Mouse (Mus musculus) kidney, adult 11 months (tissue): Measurements from ENCODE around the gene B3galt1.
A peak's percentile ranks its signal among the peaks of the same experiment; 100 is the strongest.

Experiments
- DNase-seq: peaks from one replicate; pipeline ENCODE4 v3.0.0; 2022

B3galt1 gene

GRCm38 (mm10) chr2:68079426-68080360, 514.0 kb downstream of the B3galt1 start:
- DNase-seq, result peak; percentile 10

- DNase-seq, result no peak
These were observed 515.2 kb downstream of the B3galt1 start for GRCm38 (mm10) chr2:68080872-68081280.

- DNase-seq, result no peak
These were observed 518.8 kb downstream of the B3galt1 start for GRCm38 (mm10) chr2:68084483-68084882.

GRCm38 (mm10) chr2:68086101-68086500, 520.4 kb downstream of the B3galt1 start:
- DNase-seq, result no peak

GRCm38 (mm10) chr2:68091559-68091958, 525.9 kb downstream of the B3galt1 start:
- no peak for DNase-seq

- DNase-seq, result no peak
These were observed 539.0 kb downstream of the B3galt1 start for GRCm38 (mm10) chr2:68104641-68105040.

GRCm38 (mm10) chr2:68118076-68118475, 552.4 kb downstream of the B3galt1 start:
- no peak for DNase-seq

- no peak for DNase-seq
These were observed 559.1 kb downstream of the B3galt1 start for GRCm38 (mm10) chr2:68124751-68125150.

- no peak for DNase-seq
These were observed 575.4 kb downstream of the B3galt1 start for GRCm38 (mm10) chr2:68141094-68141493.

- no peak for DNase-seq
These were observed 577.6 kb downstream of the B3galt1 start for GRCm38 (mm10) chr2:68143292-68143691.

GRCm38 (mm10) chr2:68159751-68160150, 594.1 kb downstream of the B3galt1 start:
- DNase-seq, result no peak

- DNase-seq, result no peak
These were observed 594.9 kb downstream of the B3galt1 start for GRCm38 (mm10) chr2:68160566-68160965.

GRCm38 (mm10) chr2:68162012-68162411, 596.3 kb downstream of the B3galt1 start:
- DNase-seq, result no peak

GRCm38 (mm10) chr2:68171306-68171705, 605.6 kb downstream of the B3galt1 start:
- no peak for DNase-seq
